Mouse (Mus musculus): ENCODE measurements around the gene Gm20830. TPM values are rescaled to one million over a fixed set of nuclear protein-coding genes. Genes with fewer than 3 reads are reported as not detected.
"Not testable (repeated sequence)": the region's sequence is repeated elsewhere in the genome, so short reads cannot be mapped to it uniquely, and the experiment has no call there.

The Gm20830 gene
- total RNA-seq (2021) = not detected in 2 replicates
- long read RNA-seq, experiment 1 = 0 reads
- long read RNA-seq, experiment 2 = 0 reads

- DNase-seq = not testable (repeated sequence)
Observed at GRCm38 (mm10) chrY:6918182-6918581, at the start of gene Gm20830. Gm20830 (minus strand) TSS chrY:6918282.

Other genes starting within 250 kb of the Gm20830 start
- gene Gm21719, start 235.4 kb downstream of the Gm20830 start, total RNA-seq (2021) = not detected in 2 replicates